In the genomic region with DNA sequence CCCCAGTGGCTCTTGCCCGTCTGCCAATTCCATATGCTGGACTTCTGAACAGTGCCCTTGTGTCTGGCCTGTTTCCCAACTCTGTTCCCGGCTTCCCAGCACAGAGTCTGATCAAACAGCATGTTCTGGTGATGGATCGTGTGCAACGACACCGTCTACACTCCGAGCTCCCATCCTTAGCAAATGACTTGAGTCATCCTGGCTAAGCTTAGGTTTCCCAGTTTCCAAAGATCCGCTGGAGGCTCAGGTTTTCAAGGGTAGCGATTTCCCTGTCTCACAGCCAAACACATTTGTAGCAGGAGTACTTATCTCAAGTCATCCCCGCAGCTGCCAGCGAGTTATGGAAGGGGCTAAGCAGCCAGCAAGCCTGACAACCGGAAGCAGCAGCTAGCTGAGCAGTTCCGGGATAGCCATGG, we compare ENCODE assay signal across 9 mouse cellular contexts.
DNase-seq lines count a peak whose midpoint lies in the region; ATAC-seq lines count a peak whose summit lies in the region.
"Had no signal": no experiment of that assay in that cellular context is flagged by ENCODE, and none has a peak within 500 bp of the region (broad histone marks: within the 10 kb centered on the region; RNA-seq: fewer than 3 reads in every experiment).

No protein-coding gene starts in this region.

- H3K4me3 ChIP-seq in hindbrain, embryonic 16.5 days (ENCODE audit: low read length), result no peak overlapping the region
- no peak overlapping the region for H3K4me3 ChIP-seq in hindbrain, embryonic 12.5 days
- H3K4me3 ChIP-seq in heart, embryonic 16.5 days (ENCODE audit: low read length), result peak overlapping the region; percentile 30
- no peak overlapping the region for H3K4me3 ChIP-seq in limb, embryonic 10.5 days
- H3K4me3 ChIP-seq: limb, embryonic 12.5 days had no signal

- H3K4me1 ChIP-seq in hindbrain, embryonic 16.5 days (ENCODE audit: control insufficient read depth, insufficient read depth, low read depth, low read length), result no peaks in the 10 kb centered on the region
- H3K4me1 ChIP-seq in hindbrain, embryonic 12.5 days, result no peaks in the 10 kb centered on the region
- H3K4me1 ChIP-seq in heart, embryonic 16.5 days (ENCODE audit: control insufficient read depth, insufficient read depth, low read length), result peaks cover 12% of the 10 kb centered on the region
- 0 out of 2 replicates have a peak, but pooled peaks cover 3% of the 10 kb centered on the region for H3K4me1 ChIP-seq in limb, embryonic 10.5 days

- 0 out of 2 replicates have a peak overlapping the region, but pooled peaks have one; percentile 11 for H3K4me2 ChIP-seq in hindbrain, embryonic 16.5 days (ENCODE audit: low read length)
- H3K4me2 ChIP-seq in hindbrain, embryonic 12.5 days (replicated peaks), result no peak overlapping the region
- peak overlapping the region; percentile 54 for H3K4me2 ChIP-seq in heart, embryonic 16.5 days (ENCODE audit: low read depth, low read length)
- H3K4me2 ChIP-seq: limb, embryonic 12.5 days had no signal

- peak; percentile 10 for DNase-seq in thymus, postnatal 4 days
- DNase-seq in thymus, postnatal 25 days, result no peak
- DNase-seq in limb, embryonic 10.5 days (ENCODE audit: low spot score), result no peak
- no peak for DNase-seq in kidney, adult 11 months

- peak; percentile 65; the same call in 1 of the 2 replicates for ATAC-seq in hindbrain, embryonic 16.5 days
- ATAC-seq in hindbrain, embryonic 12.5 days (ENCODE audit: low FRiP score), result no peak
- ATAC-seq in heart, embryonic 16.5 days (replicated peaks; ENCODE audit: extremely low read depth, insufficient read depth, low FRiP score), result peak; percentile 45; the same call in 1 of the 2 replicates
- no peak for ATAC-seq in activated CD4-positive, CD25-positive, alpha-beta regulatory T cell, adult 4 months

- no peaks in the 10 kb centered on the region for H3K27me3 ChIP-seq in hindbrain, embryonic 16.5 days (replicated peaks; ENCODE audit: control insufficient read depth, insufficient read depth, low read length)
- no peaks in the 10 kb centered on the region for H3K27me3 ChIP-seq in hindbrain, embryonic 12.5 days
- H3K27me3 ChIP-seq in heart, embryonic 16.5 days (ENCODE audit: control insufficient read depth, insufficient read depth, low read length), result no peaks in the 10 kb centered on the region
- no peaks in the 10 kb centered on the region for H3K27me3 ChIP-seq in limb, embryonic 10.5 days (ENCODE audit: low read depth, poor library complexity, severe bottlenecking)
- H3K27me3 ChIP-seq: limb, embryonic 12.5 days had no signal

- H3K27ac ChIP-seq in hindbrain, embryonic 16.5 days (ENCODE audit: low read depth, low read length), result no peak overlapping the region
- no peak overlapping the region for H3K27ac ChIP-seq in hindbrain, embryonic 12.5 days
- H3K27ac ChIP-seq in heart, embryonic 16.5 days (ENCODE audit: low read length), result peak overlapping the region; percentile 29
- H3K27ac ChIP-seq in limb, embryonic 10.5 days, result no peak overlapping the region; the same call in 1 of the 2 replicates
- H3K27ac ChIP-seq: limb, embryonic 12.5 days had no signal

- H3K9me3 ChIP-seq in hindbrain, embryonic 16.5 days (ENCODE audit: control insufficient read depth, low read length), result no peaks in the 10 kb centered on the region
- no peaks in the 10 kb centered on the region for H3K9me3 ChIP-seq in hindbrain, embryonic 12.5 days (replicated peaks)
- no peaks in the 10 kb centered on the region for H3K9me3 ChIP-seq in heart, embryonic 16.5 days (replicated peaks; ENCODE audit: control insufficient read depth, low read length)
- H3K9me3 ChIP-seq in limb, embryonic 10.5 days (replicated peaks), result no peaks in the 10 kb centered on the region
- H3K9me3 ChIP-seq: limb, embryonic 12.5 days had no signal

- H3K36me3 ChIP-seq in hindbrain, embryonic 16.5 days (ENCODE audit: control insufficient read depth, insufficient read depth, low read length), result no peaks in the 10 kb centered on the region
- H3K36me3 ChIP-seq in hindbrain, embryonic 12.5 days, result no peaks in the 10 kb centered on the region
- H3K36me3 ChIP-seq in heart, embryonic 16.5 days (ENCODE audit: control insufficient read depth, insufficient read depth), result no peaks in the 10 kb centered on the region
- H3K36me3 ChIP-seq in limb, embryonic 10.5 days, result no peaks in the 10 kb centered on the region
- H3K36me3 ChIP-seq: limb, embryonic 12.5 days had no signal

- no peak overlapping the region for H3K9ac ChIP-seq in hindbrain, embryonic 16.5 days (ENCODE audit: low read depth, low read length)
- H3K9ac ChIP-seq in hindbrain, embryonic 12.5 days, result no peak overlapping the region
- peak overlapping the region; percentile 34; the same call in 1 of the 2 replicates for H3K9ac ChIP-seq in heart, embryonic 16.5 days (ENCODE audit: low read length)
- H3K9ac ChIP-seq: limb, embryonic 12.5 days had no signal

- WGBS in hindbrain, embryonic 16.5 days, result 60% methylated on average over 12 of the region's 12 CpGs
- WGBS in hindbrain, embryonic 12.5 days, result 79% methylated on average over 12 of the region's 12 CpGs
- 34% methylated on average over 12 of the region's 12 CpGs for WGBS in heart, embryonic 16.5 days
- WGBS in limb, embryonic 10.5 days, result 83% methylated on average over 12 of the region's 12 CpGs

Comparison
In these comparisons a context has a peak if more than half of its experiments do, and no peak if none do; other contexts are left out.
1. ATAC-seq: peak in hindbrain, embryonic 16.5 days (single experiment) and heart, embryonic 16.5 days (single experiment); none in hindbrain, embryonic 12.5 days (single experiment) and activated CD4-positive, CD25-positive, alpha-beta regulatory T cell, adult 4 months (single experiment).